Mouse (Mus musculus): ENCODE results near the gene Gm28079.
"Not testable (repeated sequence)": the region's sequence is repeated elsewhere in the genome, so short reads cannot be mapped to it uniquely, and the experiment has no call there.

Gene Gm28079

DNA sequence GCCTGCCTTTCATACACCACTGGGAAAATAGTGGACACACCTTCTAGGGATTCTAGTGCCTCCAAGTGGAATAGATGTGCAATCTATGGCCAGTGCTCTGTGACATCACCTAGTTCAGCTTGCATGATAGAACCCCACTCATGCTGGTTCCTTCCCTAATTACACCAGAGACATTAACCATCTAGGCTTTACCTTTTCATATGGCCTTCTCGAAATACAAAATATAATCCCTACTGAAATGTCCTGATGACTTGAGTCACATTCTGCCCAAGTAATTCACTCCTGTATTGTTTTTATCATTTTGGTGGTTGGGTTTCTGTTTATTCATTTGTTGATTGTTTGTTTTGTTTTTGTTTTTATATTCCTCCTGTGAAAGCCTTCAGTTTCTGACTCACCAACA, at the start of gene Gm28079:
Gene Gm28079 (minus strand): TSS at position 101 of the 400 bp plus-strand sequence.
- DNase-seq (ENCODE audit: low spot score) = not testable (repeated sequence)

Measured in layer of hippocampus, adult 11-12 months (tissue).